Mouse (Mus musculus) limb, embryonic 13.5 days (tissue): ENCODE data around the gene Spata31d1d. TPM values are rescaled to one million over a fixed set of nuclear protein-coding genes. Genes with fewer than 3 reads are reported as not detected.

Experiments
- ATAC-seq: fragments of 200-750 bp; cut with Nextera tagmentation; 2 replicates; pipeline ENCODE4 v1.8.0; 2017; ENCODE audit warnings: low read depth, moderate number of reproducible peaks, moderate TSS enrichment; ENCODE audit not compliant: low FRiP score
- H3K27ac ChIP-seq: fragments of 300-500 bp; sonication (generic); 2 replicates; pipeline ENCODE4 v1.5.1; 2015; ENCODE audit warnings: inconsistent platforms, mild to moderate bottlenecking, moderate library complexity
- H3K27me3 ChIP-seq: fragments of 300-500 bp; sonication (generic); 2 replicates; pipeline ENCODE4 v1.6.1; 2015; ENCODE audit warnings: mild to moderate bottlenecking, inconsistent platforms
- H3K36me3 ChIP-seq: fragments of 300-500 bp; sonication (generic); 2 replicates; pipeline ENCODE4 v1.6.1; 2015; ENCODE audit warnings: inconsistent platforms, mild to moderate bottlenecking, moderate library complexity
- H3K4me1 ChIP-seq: fragments of 300-500 bp; sonication (generic); 2 replicates; pipeline ENCODE4 v1.6.1; 2015; ENCODE audit warnings: inconsistent platforms
- H3K4me2 ChIP-seq: fragments of 300-500 bp; sonication (generic); replicated peaks from 2 replicates; pipeline ENCODE4 v1.6.1; 2015; ENCODE audit warnings: inconsistent platforms, mild to moderate bottlenecking, moderate library complexity
- H3K4me3 ChIP-seq: fragments of 300-500 bp; sonication (generic); 2 replicates; pipeline ENCODE4 v1.5.1; 2015; ENCODE audit warnings: moderate library complexity, mild to moderate bottlenecking, inconsistent platforms
- H3K9ac ChIP-seq: fragments of 300-500 bp; sonication (generic); 2 replicates; pipeline ENCODE4 v1.6.1; 2015; ENCODE audit warnings: mild to moderate bottlenecking, inconsistent platforms
- H3K9me3 ChIP-seq: fragments of 300-500 bp; sonication (generic); 2 replicates; pipeline ENCODE4 v1.6.1; 2016; ENCODE audit warnings: inconsistent platforms
- WGBS: fragments of 180-500 bp; shearing (Covaris S2); methylation state at CpG from one replicate; pipeline ENCODE4 v1.1.7; 2015; 5-methylcytosine and 5-hydroxymethylcytosine counted together
- polyA plus RNA-seq: library from polyadenylated mRNA; unstranded; fragments of >200 nt; fragmentation: Nextera tagmentation; extraction: Ambion mirVana; gene quantifications from 2 replicates; pipeline ENCODE4 v1.2.1, GENCODE M21; 2015

Spata31d1d gene
- polyA plus RNA-seq, 1 experiment from 2014 or later, result not detected

DNA sequence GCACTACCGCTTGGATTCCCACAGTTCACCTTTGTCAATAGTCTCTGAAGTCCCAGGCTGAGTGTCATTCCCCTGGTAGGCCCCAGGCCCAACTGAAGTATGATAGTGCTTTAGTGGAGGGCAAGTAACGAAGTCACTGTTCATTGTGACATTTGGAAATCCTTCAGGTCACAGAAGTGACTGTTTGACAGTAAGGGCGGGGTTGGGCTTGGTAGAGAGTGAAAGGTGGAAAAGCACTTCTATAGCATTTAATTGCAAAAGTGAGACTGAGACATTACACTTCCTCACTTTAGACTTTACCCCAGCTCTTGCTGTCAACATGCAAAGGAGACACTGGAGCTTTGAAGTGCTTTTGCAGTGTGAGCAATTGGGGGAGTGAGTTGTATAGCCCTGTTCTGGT, 37.5 kb downstream of the Spata31d1d start, which contains the start of gene 4921517D22Rik:
TSS of gene 4921517D22Rik (minus strand) at position 101 of the 400 bp plus-strand sequence.
- WGBS, result 86% methylated on average over 3 of the region's 3 CpGs
- Histone ChIP-seq H3K9me3 (no peaks in the 10 kb centered on the region), H3K9ac (no peak within 1 kb of the TSS), H3K36me3 (no peaks in the 10 kb centered on the region), H3K4me2 (no peak within 1 kb of the TSS), H3K27me3 (no peaks in the 10 kb centered on the region), H3K4me3 (no peak within 1 kb of the TSS), H3K4me1 (no peaks in the 10 kb centered on the region), H3K27ac (no peak within 1 kb of the TSS)
- no peak for ATAC-seq

DNA sequence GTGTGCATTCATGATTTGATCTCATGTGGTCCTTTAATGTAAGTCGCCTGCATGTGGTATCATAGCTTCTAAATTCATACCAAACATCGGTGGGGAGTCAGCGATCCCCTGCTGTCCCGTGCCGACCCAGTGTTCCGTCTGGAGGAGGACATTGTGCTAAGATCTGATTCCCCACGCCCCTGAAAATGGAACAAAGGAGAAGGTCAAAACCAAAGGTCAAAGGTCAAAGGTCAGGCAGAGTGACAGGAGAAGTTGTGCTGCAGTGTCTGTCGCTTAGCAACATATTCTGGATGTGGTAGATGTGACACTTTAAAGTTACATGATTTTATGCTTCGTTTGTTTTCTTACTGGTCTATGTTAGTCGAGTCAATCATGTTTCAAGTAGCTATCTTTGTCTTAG, 40.1 kb downstream of the Spata31d1d start:
- Histone ChIP-seq H3K4me2 (no peak overlapping the region), H3K27me3 (no peaks in the 10 kb centered on the region), H3K27ac (no peak overlapping the region), H3K9ac (no peak overlapping the region), H3K4me1 (no peaks in the 10 kb centered on the region), H3K9me3 (no peaks in the 10 kb centered on the region), H3K4me3 (no peak overlapping the region), H3K36me3 (no peaks in the 10 kb centered on the region)
- ATAC-seq, result no peak
- WGBS, result 85% methylated on average over 10 of the region's 10 CpGs

DNA sequence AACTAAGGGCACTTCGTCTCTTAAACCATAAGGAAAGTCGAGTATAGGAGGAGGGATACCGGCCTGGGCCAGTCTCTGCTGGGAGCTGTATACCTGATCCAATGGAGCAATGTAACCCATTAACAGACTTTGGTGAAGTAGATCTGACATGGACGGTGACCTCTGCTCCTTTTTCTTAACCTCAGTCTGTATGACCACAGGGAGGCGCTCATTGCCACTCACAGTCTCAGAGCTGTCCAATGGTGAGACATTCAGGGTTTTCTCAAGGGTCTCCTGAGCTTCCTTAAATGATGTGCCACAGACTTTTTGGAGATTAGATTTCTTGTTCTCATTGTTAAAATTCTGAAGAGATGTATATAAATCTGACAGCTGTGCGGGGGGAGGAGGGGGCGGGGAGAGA, 41.0 kb downstream of the Spata31d1d start:
- ATAC-seq, result no peak
- Histone ChIP-seq H3K4me3 (no peak overlapping the region), H3K4me2 (no peak overlapping the region), H3K27me3 (no peaks in the 10 kb centered on the region), H3K27ac (no peak overlapping the region), H3K9me3 (no peaks in the 10 kb centered on the region), H3K36me3 (no peaks in the 10 kb centered on the region), H3K9ac (no peak overlapping the region), H3K4me1 (no peaks in the 10 kb centered on the region)
- 78% methylated on average over 7 of the region's 7 CpGs for WGBS

DNA sequence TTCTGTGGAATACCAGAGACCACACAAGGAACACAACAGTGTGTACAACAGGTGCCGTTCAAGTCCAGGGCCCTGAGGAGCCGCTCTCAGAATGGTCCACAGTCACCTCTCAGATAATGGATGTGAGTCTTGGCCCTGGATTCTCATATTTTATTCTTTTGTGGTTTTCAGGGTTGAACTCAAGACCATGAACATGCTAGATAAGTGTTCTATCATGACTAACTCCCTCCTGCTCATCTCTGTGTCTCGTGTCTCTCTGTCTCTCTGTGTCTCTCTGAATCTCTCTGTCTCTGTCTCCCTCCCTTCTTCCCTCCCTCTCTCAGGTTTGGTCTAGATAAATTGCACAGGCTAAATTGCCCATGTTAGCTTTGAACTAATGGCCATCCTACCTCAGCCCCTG, 41.7 kb downstream of the Spata31d1d start:
- no peaks in the 10 kb centered on the region for H3K36me3 ChIP-seq
- WGBS, result 94% methylated on average over 3 of the region's 3 CpGs
- no peak overlapping the region for H3K4me2 ChIP-seq
- no peaks in the 10 kb centered on the region for H3K27me3 ChIP-seq
- H3K27ac ChIP-seq, result no peak overlapping the region
- H3K4me1 ChIP-seq, result no peaks in the 10 kb centered on the region
- H3K4me3 ChIP-seq, result no peak overlapping the region
- no peaks in the 10 kb centered on the region for H3K9me3 ChIP-seq
- no peak overlapping the region for H3K9ac ChIP-seq
- no peak for ATAC-seq

DNA sequence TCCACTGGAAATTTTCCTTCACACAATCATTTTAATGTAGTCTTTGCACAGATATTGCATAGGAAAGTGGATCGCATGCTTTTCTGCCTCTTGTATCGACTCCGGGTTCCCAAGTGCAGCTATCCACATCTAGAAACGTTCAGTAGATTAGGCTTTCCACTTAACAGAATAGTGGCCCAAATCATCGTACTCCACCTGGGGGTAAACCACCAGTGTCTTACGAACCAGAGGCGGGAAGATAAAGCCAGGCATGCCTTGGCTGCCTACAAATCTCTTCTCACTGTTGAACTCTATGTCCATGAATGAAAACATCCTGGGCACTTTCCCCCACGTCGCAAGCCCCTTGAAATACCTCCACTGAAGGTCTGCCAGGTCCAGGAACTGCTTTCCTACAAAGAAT, 42.2 kb downstream of the Spata31d1d start:
- Histone ChIP-seq H3K36me3 (no peaks in the 10 kb centered on the region), H3K4me1 (no peaks in the 10 kb centered on the region), H3K27me3 (no peaks in the 10 kb centered on the region), H3K27ac (no peak overlapping the region), H3K9me3 (no peaks in the 10 kb centered on the region), H3K9ac (no peak overlapping the region), H3K4me3 (no peak overlapping the region), H3K4me2 (no peak overlapping the region)
- no peak for ATAC-seq
- WGBS, result 86% methylated on average over 9 of the region's 9 CpGs

DNA sequence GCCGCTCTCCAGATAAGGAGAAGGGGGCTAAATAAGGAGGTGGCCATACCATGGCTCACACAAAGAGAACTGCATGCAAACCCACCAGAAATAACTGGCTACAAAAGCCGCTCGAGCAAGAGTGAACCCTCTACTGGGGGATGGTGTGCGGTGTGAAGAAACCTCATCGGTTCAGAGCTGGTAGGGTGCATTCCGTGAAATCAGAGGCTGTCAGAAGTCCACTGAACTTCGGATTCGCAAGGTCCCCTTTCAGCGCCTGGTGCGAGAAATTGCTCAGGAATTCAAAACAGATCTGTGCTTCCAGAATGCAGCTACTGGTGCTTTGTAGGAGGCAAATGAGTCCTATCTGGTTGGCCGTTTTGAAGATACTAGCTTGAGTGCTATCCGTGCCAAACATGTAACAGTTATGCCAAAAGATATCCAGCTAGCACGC, 43.2 kb downstream of the Spata31d1d start:
- WGBS, result 73% methylated on average over 13 of the region's 13 CpGs
- Histone ChIP-seq H3K4me1 (no peaks in the 10 kb centered on the region), H3K36me3 (no peaks in the 10 kb centered on the region), H3K9me3 (no peaks in the 10 kb centered on the region), H3K4me3 (no peak overlapping the region), H3K9ac (no peak overlapping the region), H3K27ac (no peak overlapping the region), H3K4me2 (no peak overlapping the region), H3K27me3 (no peaks in the 10 kb centered on the region)
- no peak for ATAC-seq

DNA sequence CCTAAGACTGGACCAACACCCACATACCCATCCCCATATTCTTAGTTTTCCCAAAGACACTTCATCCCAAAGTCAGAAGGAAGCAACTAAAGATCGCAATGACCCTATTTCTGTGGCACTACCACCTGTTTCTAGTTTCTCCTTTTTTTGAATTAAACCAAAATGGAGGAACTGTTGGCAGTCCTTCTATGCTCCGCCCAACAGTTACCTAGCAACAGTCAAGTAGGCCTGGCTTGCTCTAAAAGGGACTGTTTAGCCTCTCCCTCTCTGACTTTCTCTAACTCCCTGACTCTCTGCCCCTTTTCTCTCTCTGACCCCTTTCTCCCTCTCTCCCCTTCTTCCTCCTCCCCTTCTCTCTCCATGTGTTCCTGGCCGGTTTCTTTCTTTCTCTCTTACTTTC, 46.3 kb downstream of the Spata31d1d start:
- Histone ChIP-seq H3K4me3 (no peak overlapping the region), H3K27ac (no peak overlapping the region), H3K36me3 (no peaks in the 10 kb centered on the region), H3K4me1 (no peaks in the 10 kb centered on the region), H3K9me3 (no peaks in the 10 kb centered on the region), H3K4me2 (no peak overlapping the region), H3K9ac (no peak overlapping the region), H3K27me3 (no peaks in the 10 kb centered on the region)
- ATAC-seq, result no peak
- 83% methylated on average over 3 of the region's 3 CpGs for WGBS

DNA sequence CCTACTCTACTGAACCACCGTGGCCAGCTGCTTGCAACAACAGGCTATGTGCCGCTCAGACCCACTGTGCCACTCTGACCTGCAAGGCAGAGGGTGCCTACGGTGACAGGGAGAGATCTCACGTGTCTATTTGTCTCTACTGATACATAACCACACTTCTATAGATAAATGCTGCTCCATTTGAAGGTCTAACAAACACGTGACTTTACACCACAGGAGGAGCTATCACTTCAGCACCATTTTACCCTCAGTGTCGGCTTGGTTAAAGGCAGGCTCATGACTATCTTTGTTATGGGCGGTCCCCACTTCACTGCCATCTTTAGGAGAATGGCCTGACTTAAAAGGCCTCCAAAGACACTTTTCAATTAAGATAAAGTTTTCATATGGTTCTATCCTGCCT, 48.9 kb downstream of the Spata31d1d start:
- WGBS, result 27% methylated on average over 7 of the region's 7 CpGs
- Histone ChIP-seq H3K9me3 (no peaks in the 10 kb centered on the region), H3K4me1 (no peaks in the 10 kb centered on the region), H3K27ac (no peak overlapping the region), H3K27me3 (no peaks in the 10 kb centered on the region), H3K9ac (no peak overlapping the region), H3K4me2 (no peak overlapping the region), H3K4me3 (no peak overlapping the region), H3K36me3 (no peaks in the 10 kb centered on the region)
- no peak for ATAC-seq

DNA sequence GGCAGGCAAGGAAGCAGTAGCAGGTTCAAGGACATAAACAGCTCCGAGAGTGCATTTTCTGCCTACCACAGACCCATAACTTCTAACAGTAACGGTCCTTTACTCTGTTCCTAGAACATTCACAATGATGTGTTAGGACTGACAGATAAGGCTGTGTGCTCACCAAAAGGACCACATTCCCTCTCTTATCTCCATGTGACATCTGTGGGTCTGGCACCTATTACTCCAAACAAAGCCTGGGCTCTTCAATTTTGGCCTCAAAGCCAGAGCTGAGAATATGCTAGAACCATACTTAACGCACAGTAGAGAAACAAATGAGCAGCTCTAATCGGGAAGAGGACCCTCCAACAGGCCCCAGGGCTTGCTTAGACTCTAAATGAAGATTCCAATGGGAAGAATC, 51.6 kb downstream of the Spata31d1d start:
- WGBS, result 61% methylated on average over 4 of the region's 4 CpGs
- Histone ChIP-seq H3K9me3 (no peaks in the 10 kb centered on the region), H3K27ac (no peak overlapping the region), H3K4me2 (no peak overlapping the region), H3K9ac (no peak overlapping the region), H3K4me1 (no peaks in the 10 kb centered on the region), H3K27me3 (no peaks in the 10 kb centered on the region), H3K36me3 (no peaks in the 10 kb centered on the region), H3K4me3 (no peak overlapping the region)
- no peak for ATAC-seq

DNA sequence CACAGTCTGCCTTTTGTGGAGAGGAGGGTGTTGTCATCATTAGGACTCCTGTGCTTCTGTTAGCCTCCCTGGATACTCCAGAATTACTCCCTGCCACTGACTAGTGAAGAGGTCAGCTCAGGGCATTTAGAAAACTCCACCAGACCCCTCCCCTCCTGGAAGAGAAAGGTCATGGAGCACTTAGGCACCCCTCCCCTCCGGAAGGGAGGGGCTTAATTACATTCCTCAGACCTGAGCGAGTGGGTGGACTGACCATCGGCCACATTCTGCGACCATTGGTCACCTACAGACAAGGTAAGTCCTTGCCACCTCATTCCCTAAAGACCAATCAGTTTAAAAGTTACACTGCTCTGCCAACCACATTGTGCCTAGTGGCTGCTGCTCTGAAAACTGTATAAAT, 52.2 kb downstream of the Spata31d1d start:
- Histone ChIP-seq H3K9me3 (no peaks in the 10 kb centered on the region), H3K4me1 (peaks cover 5% of the 10 kb centered on the region), H3K9ac (no peak overlapping the region), H3K36me3 (no peaks in the 10 kb centered on the region), H3K27me3 (no peaks in the 10 kb centered on the region), H3K4me3 (no peak overlapping the region), H3K27ac (no peak overlapping the region), H3K4me2 (no peak overlapping the region)
- ATAC-seq, result no peak
- 48% methylated on average over 4 of the region's 4 CpGs for WGBS

DNA sequence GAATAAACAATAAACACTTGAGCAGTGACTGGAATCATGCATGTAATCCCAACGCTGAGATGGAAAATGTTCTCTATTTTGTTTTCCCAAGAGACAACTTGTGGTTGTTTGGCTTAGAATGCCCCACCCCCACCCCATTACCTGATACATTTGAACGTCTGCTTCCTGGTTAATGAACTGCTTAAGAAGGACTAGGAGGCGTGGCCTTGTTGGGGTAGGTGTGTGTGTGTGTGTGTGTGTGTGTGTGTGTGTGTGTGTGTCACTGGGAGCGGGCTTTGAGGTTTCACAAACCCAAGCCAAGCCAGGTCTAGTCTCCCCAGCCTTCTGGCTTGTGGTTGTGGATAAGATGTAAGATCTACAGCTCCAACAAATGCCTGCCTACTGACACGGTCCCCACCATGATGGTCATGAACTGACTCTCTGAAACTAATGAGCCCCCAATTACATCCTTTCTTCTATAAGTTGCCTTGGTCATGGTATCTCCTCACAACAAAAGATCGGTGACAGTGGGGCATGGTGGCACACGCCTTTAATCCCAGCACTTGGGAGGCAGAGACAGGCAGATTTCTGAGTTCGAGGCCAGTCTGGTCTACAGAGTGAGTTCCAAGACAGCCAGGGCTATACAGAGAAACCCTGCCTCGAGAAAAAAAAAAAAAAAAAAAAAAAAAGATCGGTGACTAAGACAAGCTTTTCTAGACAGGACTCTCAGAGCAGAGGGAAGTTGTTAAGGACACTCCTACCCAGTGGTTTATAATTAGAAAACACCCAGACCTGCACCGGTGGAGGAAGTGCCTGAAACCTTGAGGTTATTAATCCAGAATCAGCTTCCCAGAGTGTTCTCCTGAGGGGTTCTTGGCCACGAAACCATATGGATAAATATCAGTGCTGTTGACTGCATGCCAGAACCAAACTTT, 55.0 kb downstream of the Spata31d1d start:
- H3K9me3 ChIP-seq, result no peaks in the 10 kb centered on the region
- H3K27ac ChIP-seq, result no peak overlapping the region
- ATAC-seq, result no peak
- peak overlapping the region; percentile 75; the same call in 1 of the 2 replicates for H3K4me3 ChIP-seq
- no peak overlapping the region for H3K4me2 ChIP-seq
- no peaks in the 10 kb centered on the region for H3K27me3 ChIP-seq
- WGBS, result 68% methylated on average over 12 of the region's 12 CpGs
- H3K36me3 ChIP-seq, result no peaks in the 10 kb centered on the region
- no peak overlapping the region for H3K9ac ChIP-seq
- H3K4me1 ChIP-seq, result peaks cover 21% of the 10 kb centered on the region
